Mouse (Mus musculus) myocyte (in vitro differentiated cells): Measurements from ENCODE around the gene Apba1. TPM values are rescaled to one million over a fixed set of nuclear protein-coding genes. Genes with fewer than 3 reads are reported as not detected.

Experiments used
- H3K27me3 ChIP-seq: one replicate; pipeline ENCODE4 v1.6.1; 2011; ENCODE audit not compliant: control insufficient read depth, insufficient read depth, insufficient read length
- H3K36me3 ChIP-seq: one replicate; pipeline ENCODE4 v1.6.1; 2011; ENCODE audit not compliant: control insufficient read depth, insufficient read depth
- H3K4me2 ChIP-seq: one replicate; pipeline ENCODE4 v1.6.1; 2011; ENCODE audit warnings: low read depth, control low read depth
- H3K4me3 ChIP-seq: one replicate; pipeline ENCODE4 v1.5.1; 2011; ENCODE audit warnings: mild to moderate bottlenecking, control low read depth, moderate library complexity
- H3K79me2 ChIP-seq: one replicate; pipeline ENCODE4 v1.6.1; 2011; ENCODE audit not compliant: control insufficient read depth, insufficient read depth
- H3ac ChIP-seq: one replicate; pipeline ENCODE4 v1.6.1; 2011; ENCODE audit not compliant: control insufficient read depth, insufficient read length
- CEBPB ChIP-seq: IDR thresholded peaks from 2 replicates; pipeline ENCODE4 v1.6.1; 2011; ENCODE audit warnings: mild to moderate bottlenecking, moderate library complexity; ENCODE audit not compliant: poor library complexity, insufficient read depth, severe bottlenecking
- E2F4 ChIP-seq: IDR thresholded peaks from one replicate; pipeline ENCODE4 v1.6.1; 2011; ENCODE audit warnings: mild to moderate bottlenecking, control low read depth, moderate library complexity; ENCODE audit not compliant: insufficient read depth
- MAX ChIP-seq: IDR thresholded peaks from one replicate; pipeline ENCODE4 v1.6.1; 2011; ENCODE audit warnings: low read depth, mild to moderate bottlenecking, control low read depth
- MYOD1 ChIP-seq, 3 experiments: IDR thresholded peaks; one replicate each; pipeline ENCODE4 v1.6.1; 2011; ENCODE audit warnings: control low read depth in 2 of 3, low read depth in 2 of 3, mild to moderate bottlenecking in 2 of 3, moderate library complexity in 1 of 3; ENCODE audit not compliant: insufficient read length in 2 of 3, control insufficient read depth in 1 of 3
- MYOG ChIP-seq, 3 experiments: IDR thresholded peaks; one replicate each; pipeline ENCODE4 v1.6.1; 2011; ENCODE audit warnings: control low read depth in 2 of 3, low read depth in 2 of 3, mild to moderate bottlenecking in 2 of 3; ENCODE audit not compliant: insufficient read length in 2 of 3, control insufficient read depth in 1 of 3, insufficient read depth in 1 of 3
- POLR2A ChIP-seq: IDR thresholded peaks from one replicate; pipeline ENCODE4 v1.6.1; 2011; ENCODE audit warnings: low read depth, mild to moderate bottlenecking, control low read depth, moderate library complexity; ENCODE audit not compliant: insufficient read length
- POLR2AphosphoS2 ChIP-seq: IDR thresholded peaks from one replicate; pipeline ENCODE4 v1.6.1; 2011; ENCODE audit warnings: low read depth, control low read depth; ENCODE audit not compliant: insufficient read length
- REST ChIP-seq: IDR thresholded peaks from one replicate; pipeline ENCODE4 v1.6.1; 2011; ENCODE audit warnings: mild to moderate bottlenecking, control low read depth, moderate library complexity; ENCODE audit not compliant: insufficient read depth, insufficient read length
- SRF ChIP-seq: IDR thresholded peaks from one replicate; pipeline ENCODE4 v1.6.1; 2011; ENCODE audit warnings: low read depth; ENCODE audit not compliant: control insufficient read depth, insufficient read length
- TCF12 ChIP-seq: IDR thresholded peaks from one replicate; pipeline ENCODE4 v1.6.1; 2011; ENCODE audit warnings: mild to moderate bottlenecking, control low read depth; ENCODE audit not compliant: poor library complexity, insufficient read depth, severe bottlenecking
- TCF3 ChIP-seq: IDR thresholded peaks from one replicate; pipeline ENCODE4 v1.6.1; 2011; ENCODE audit warnings: low read depth, control low read depth; ENCODE audit not compliant: insufficient read length
- USF1 ChIP-seq: IDR thresholded peaks from one replicate; pipeline ENCODE4 v1.6.1; 2011; ENCODE audit warnings: low read depth, mild to moderate bottlenecking, control low read depth, moderate library complexity
- polyA plus RNA-seq: library from polyadenylated mRNA; unstranded; fragments of >200 nt; fragmentation: generic; extraction: Trizol; gene quantifications from one replicate; pipeline ENCODE4 v1.2.1, GENCODE M21; 2012; ENCODE audit warnings: missing spikeins

Gene Apba1
- polyA plus RNA-seq, 1 experiment = 0.13 TPM

DNA sequence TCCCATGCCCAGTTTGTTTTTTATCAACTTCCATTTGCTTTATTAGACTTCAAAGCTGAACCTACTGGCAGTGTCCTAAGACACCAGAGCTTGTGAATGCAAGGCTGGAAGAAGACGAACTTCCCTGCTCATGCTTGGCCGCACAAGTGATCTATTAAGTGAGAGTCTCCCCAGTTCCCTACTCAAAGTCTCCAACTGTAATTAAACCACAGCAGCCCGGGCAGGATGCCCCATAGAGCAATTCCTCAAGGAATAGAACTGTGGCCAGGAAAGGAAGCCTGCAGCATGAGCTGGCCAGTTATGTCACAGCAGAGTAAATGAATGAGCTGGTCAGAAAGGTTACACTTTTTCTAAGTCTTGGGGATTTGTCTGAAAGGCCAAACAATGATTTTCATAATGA lies 105.3 kb downstream of the Apba1 start:
- Histone ChIP-seq H3K4me3 (no peak overlapping the region), H3K4me2 (no peak overlapping the region)

DNA sequence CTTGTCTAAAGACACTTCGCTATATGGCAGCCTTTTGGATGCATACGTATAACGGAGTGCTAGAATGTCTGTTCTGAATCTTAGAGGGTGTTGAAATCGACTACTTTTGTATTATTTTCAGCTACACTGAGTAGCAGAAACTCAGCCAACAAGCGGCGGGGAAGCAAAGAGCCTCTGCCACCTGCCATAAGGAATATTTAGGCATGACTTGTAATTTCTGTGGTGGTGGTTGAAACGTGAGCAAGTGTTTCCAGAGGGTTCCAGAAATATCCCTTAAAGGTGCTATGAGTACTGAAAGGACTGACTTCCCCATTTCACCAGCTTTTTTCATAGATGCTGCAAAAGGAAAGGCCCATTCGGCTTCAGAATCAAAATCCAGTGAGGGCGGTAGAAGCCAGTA lies 107.4 kb downstream of the Apba1 start:
- no peaks in the 10 kb centered on the region for H3K27me3 ChIP-seq
- H3K79me2 ChIP-seq = no peaks in the 10 kb centered on the region
- no peak overlapping the region for H3K4me2 ChIP-seq
- no peak overlapping the region for H3K4me3 ChIP-seq
- no peaks in the 10 kb centered on the region for H3K36me3 ChIP-seq
- H3ac ChIP-seq = no peak overlapping the region
- TF ChIP-seq TCF12 (no peak), MYOD1 (IDR thresholded peaks at IDR 0.05; ENCODE audit: control insufficient read depth in 1 of 3, insufficient read length in 2 of 3, low read depth in 2 of 3) (no peak), CEBPB (no peak), MAX (no peak), SRF (no peak), E2F4 (no peak)

More for the DNA sequence above, 105.3 kb downstream of the Apba1 start:
- Histone ChIP-seq H3K36me3 (no peaks in the 10 kb centered on the region), H3ac (no peak overlapping the region), H3K79me2 (no peaks in the 10 kb centered on the region), H3K27me3 (no peaks in the 10 kb centered on the region)
- TF ChIP-seq TCF12 (no peak), E2F4 (no peak), POLR2AphosphoS2 (no peak), MYOG (IDR thresholded peaks at IDR 0.05; ENCODE audit: control insufficient read depth in 1 of 3, insufficient read depth in 1 of 3, insufficient read length in 2 of 3, low read depth in 2 of 3) (no peak), TCF3 (no peak), POLR2A (no peak), MAX (no peak), REST (no peak), MYOD1 (IDR thresholded peaks at IDR 0.05; ENCODE audit: control insufficient read depth in 1 of 3, insufficient read length in 2 of 3, low read depth in 2 of 3) (no peak), USF1 (no peak), CEBPB (no peak)

DNA sequence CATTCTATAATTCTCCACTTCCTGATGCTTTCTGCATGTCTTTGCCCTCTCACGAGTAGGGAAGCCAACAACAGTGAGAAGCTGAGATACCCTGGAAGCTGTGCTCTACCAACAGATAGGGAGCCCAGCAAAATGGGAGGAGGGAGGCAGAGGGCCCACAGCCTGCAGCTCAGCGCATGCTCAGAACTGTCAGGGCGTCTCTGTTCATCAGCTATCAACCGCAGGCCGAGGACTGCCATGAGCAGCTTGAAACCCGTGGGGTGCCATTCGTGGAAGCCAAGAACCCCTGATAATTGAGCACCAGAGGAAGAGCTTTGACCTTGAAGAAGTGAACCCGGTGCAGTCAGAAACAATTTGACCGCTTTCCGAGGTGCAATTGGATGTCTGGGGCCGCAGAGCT lies 108.4 kb downstream of the Apba1 start:
- Histone ChIP-seq H3ac (no peak overlapping the region), H3K79me2 (no peaks in the 10 kb centered on the region), H3K4me2 (no peak overlapping the region), H3K36me3 (no peaks in the 10 kb centered on the region), H3K4me3 (no peak overlapping the region), H3K27me3 (no peaks in the 10 kb centered on the region)
- TF ChIP-seq POLR2AphosphoS2 = no peak
- no peak for TF ChIP-seq MAX
- no peak for TF ChIP-seq CEBPB
- TF ChIP-seq TCF3 = no peak
- TF ChIP-seq SRF = no peak
- no peak for TF ChIP-seq E2F4
- no peak for TF ChIP-seq USF1
- no peak for TF ChIP-seq MYOG (IDR thresholded peaks at IDR 0.05; ENCODE audit: control insufficient read depth in 1 of 3, insufficient read depth in 1 of 3, insufficient read length in 2 of 3, low read depth in 2 of 3)
- no peak for TF ChIP-seq POLR2A

DNA sequence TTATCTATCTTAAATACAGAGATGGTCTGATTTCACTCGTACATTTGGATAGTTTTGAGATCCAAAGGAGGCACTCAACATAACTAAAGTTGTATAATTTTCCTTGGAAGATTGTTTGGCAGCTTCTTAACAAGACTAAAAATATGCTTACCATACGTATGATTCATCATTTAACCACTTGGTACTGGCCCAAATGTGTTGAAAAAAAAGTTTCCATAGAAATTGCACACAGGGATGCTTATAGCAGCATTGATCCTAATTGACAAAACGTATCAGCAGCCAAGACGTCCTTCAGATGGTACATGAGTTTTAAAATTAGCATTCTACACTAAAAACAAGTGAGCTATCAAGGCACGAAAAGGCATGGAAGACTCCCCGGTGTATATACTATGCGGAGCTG lies 108.9 kb downstream of the Apba1 start:
- Histone ChIP-seq H3K36me3 (no peaks in the 10 kb centered on the region), H3K4me3 (no peak overlapping the region), H3K4me2 (no peak overlapping the region), H3K79me2 (no peaks in the 10 kb centered on the region), H3ac (no peak overlapping the region), H3K27me3 (no peaks in the 10 kb centered on the region)
- TF ChIP-seq SRF (no peak), MYOG (IDR thresholded peaks at IDR 0.05; ENCODE audit: control insufficient read depth in 1 of 3, insufficient read depth in 1 of 3, insufficient read length in 2 of 3, low read depth in 2 of 3) (no peak), REST (no peak), POLR2AphosphoS2 (no peak), MYOD1 (IDR thresholded peaks at IDR 0.05; ENCODE audit: control insufficient read depth in 1 of 3, insufficient read length in 2 of 3, low read depth in 2 of 3) (no peak), CEBPB (no peak), POLR2A (no peak), TCF12 (no peak), TCF3 (no peak)

DNA sequence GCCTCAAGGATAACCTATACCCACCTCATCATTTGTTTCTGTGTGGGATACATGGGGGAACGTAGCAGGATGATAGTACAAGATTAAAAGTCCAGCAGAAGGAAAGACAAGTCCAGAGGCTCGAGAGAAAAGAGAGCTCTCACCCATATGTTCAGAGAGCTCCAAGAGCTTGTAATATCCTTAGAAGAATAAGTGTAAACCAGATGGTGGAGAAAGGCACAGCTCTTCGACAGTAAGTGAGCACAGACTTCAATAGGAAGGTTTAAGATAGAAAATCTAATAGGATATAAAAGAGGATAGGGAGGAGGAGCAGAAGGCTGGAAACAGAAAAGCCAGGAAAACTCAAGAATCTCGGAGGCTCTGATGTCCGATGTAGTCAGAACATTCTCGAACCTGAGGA lies 115.8 kb downstream of the Apba1 start:
- no peak overlapping the region for H3ac ChIP-seq
- H3K36me3 ChIP-seq = no peaks in the 10 kb centered on the region
- H3K27me3 ChIP-seq = no peaks in the 10 kb centered on the region
- H3K4me2 ChIP-seq = no peak overlapping the region
- TF ChIP-seq POLR2A (no peak), MYOG (IDR thresholded peaks at IDR 0.05; ENCODE audit: control insufficient read depth in 1 of 3, insufficient read depth in 1 of 3, insufficient read length in 2 of 3, low read depth in 2 of 3) (no peak), TCF3 (no peak), REST (no peak), MAX (no peak), POLR2AphosphoS2 (no peak), CEBPB (no peak), MYOD1 (IDR thresholded peaks at IDR 0.05; ENCODE audit: control insufficient read depth in 1 of 3, insufficient read length in 2 of 3, low read depth in 2 of 3) (no peak), E2F4 (no peak), TCF12 (no peak), USF1 (no peak), SRF (no peak)
- H3K79me2 ChIP-seq = no peaks in the 10 kb centered on the region
- H3K4me3 ChIP-seq = no peak overlapping the region
